Mouse (Mus musculus) hindbrain, embryonic 15.5 days (tissue): ENCODE measurements at regions not wholly inside any gene's neighbourhood (a gene's known extent, or its start where the extent isn't known, plus 50 kb on each side); places are given as distances from the start of the nearest gene placed in this dataset.

Experiments used
- ATAC-seq: fragments of 200-750 bp; cut with Nextera tagmentation; 2 replicates; pipeline ENCODE4 v1.8.0; 2017; ENCODE audit warnings: low read depth, moderate number of reproducible peaks, moderate TSS enrichment; ENCODE audit not compliant: low FRiP score
- H3K27ac ChIP-seq: fragments of 300-500 bp; sonication (generic); replicated peaks from 2 replicates; pipeline ENCODE4 v1.5.1; 2015; ENCODE audit warnings: mild to moderate bottlenecking, inconsistent platforms
- H3K27me3 ChIP-seq: fragments of 300-500 bp; sonication (generic); 2 replicates; pipeline ENCODE4 v1.6.1; 2015; ENCODE audit warnings: control low read depth, inconsistent platforms
- H3K36me3 ChIP-seq: fragments of 300-500 bp; sonication (generic); 2 replicates; pipeline ENCODE4 v1.6.1; 2015; ENCODE audit warnings: control low read depth, inconsistent platforms
- H3K4me1 ChIP-seq: fragments of 300-500 bp; sonication (generic); replicated peaks from 2 replicates; pipeline ENCODE4 v1.6.1; 2015; ENCODE audit warnings: control low read depth, inconsistent platforms
- H3K4me2 ChIP-seq: fragments of 300-500 bp; sonication (generic); 2 replicates; pipeline ENCODE4 v1.6.1; 2015; ENCODE audit warnings: moderate library complexity, mild to moderate bottlenecking, inconsistent platforms
- H3K4me3 ChIP-seq: fragments of 300-500 bp; sonication (generic); 2 replicates; pipeline ENCODE4 v1.5.1; 2015; ENCODE audit warnings: mild to moderate bottlenecking, inconsistent platforms
- H3K9ac ChIP-seq: fragments of 300-500 bp; sonication (generic); 2 replicates; pipeline ENCODE4 v1.6.1; 2015; ENCODE audit warnings: inconsistent platforms
- H3K9me3 ChIP-seq: fragments of 300-500 bp; sonication (generic); 2 replicates; pipeline ENCODE4 v1.6.1; 2016; ENCODE audit warnings: control low read depth, inconsistent platforms
- WGBS: fragments of 180-500 bp; shearing (Covaris S2); methylation state at CpG from one replicate; pipeline ENCODE4 v1.1.7; 2015; 5-methylcytosine and 5-hydroxymethylcytosine counted together

- Histone ChIP-seq H3K4me3 (no peak overlapping the region), H3K27me3 (no peaks in the 10 kb centered on the region), H3K4me2 (no peak overlapping the region), H3K36me3 (no peaks in the 10 kb centered on the region), H3K4me1 (peaks cover 23% of the 10 kb centered on the region), H3K9me3 (no peaks in the 10 kb centered on the region), H3K9ac (no peak overlapping the region), H3K27ac (no peak overlapping the region)
- 20% methylated on average over 8 of the region's 8 CpGs for WGBS
- ATAC-seq: no peak
Observed at GRCm38 (mm10) chr9:61563017-61563416, 190.9 kb downstream of the Tle3 start.

DNA sequence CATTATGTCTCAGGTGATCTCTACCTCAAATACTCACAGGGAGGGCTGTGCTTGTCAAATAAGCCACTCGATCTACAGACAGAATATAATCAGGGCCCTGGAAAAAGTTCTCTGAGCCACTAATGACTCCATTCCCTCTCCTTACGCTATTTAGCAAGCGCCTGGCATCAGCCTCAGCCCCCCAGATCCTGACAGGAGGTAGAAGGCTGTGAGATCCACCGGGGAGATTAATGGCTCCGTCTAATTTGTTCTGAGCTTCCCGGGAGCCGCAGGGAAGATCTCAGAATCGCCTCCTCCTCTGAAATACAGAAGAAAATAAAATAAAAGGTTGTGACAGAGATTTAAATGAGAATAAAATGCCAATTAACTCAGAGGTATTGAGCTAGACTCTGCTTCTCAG, 189.4 kb downstream of the Tle3 start:
- WGBS: 17% methylated on average over 8 of the region's 8 CpGs
- no peak for ATAC-seq
- 0 out of 2 replicates have a peak, but pooled peaks cover 2% of the 10 kb centered on the region for H3K27me3 ChIP-seq
- peaks cover 23% of the 10 kb centered on the region for H3K4me1 ChIP-seq
- H3K9ac ChIP-seq: no peak overlapping the region
- peak overlapping the region; percentile 29 for H3K27ac ChIP-seq
- H3K4me3 ChIP-seq: no peak overlapping the region
- no peaks in the 10 kb centered on the region for H3K36me3 ChIP-seq
- H3K4me2 ChIP-seq: no peak overlapping the region
- H3K9me3 ChIP-seq: no peaks in the 10 kb centered on the region

GRCm38 (mm10) chr9:61558621-61559020, 186.5 kb downstream of the Tle3 start:
- H3K36me3 ChIP-seq: no peaks in the 10 kb centered on the region
- 0 out of 2 replicates have a peak, but pooled peaks cover 7% of the 10 kb centered on the region for H3K27me3 ChIP-seq
- H3K9ac ChIP-seq: no peak overlapping the region
- H3K27ac ChIP-seq: no peak overlapping the region
- ATAC-seq: peak; percentile 81
- peaks cover 33% of the 10 kb centered on the region for H3K4me1 ChIP-seq
- WGBS: 60% methylated on average over 10 of the region's 10 CpGs
- no peaks in the 10 kb centered on the region for H3K9me3 ChIP-seq
- H3K4me2 ChIP-seq: no peak overlapping the region
- H3K4me3 ChIP-seq: no peak overlapping the region

- Histone ChIP-seq H3K4me1 (peaks cover 22% of the 10 kb centered on the region), H3K4me3 (no peak overlapping the region), H3K36me3 (no peaks in the 10 kb centered on the region), H3K27me3 (0 out of 2 replicates have a peak, but pooled peaks cover 7% of the 10 kb centered on the region), H3K9ac (no peak overlapping the region), H3K9me3 (no peaks in the 10 kb centered on the region), H3K4me2 (no peak overlapping the region), H3K27ac (no peak overlapping the region)
- no peak for ATAC-seq
- WGBS: 95% methylated on average over 7 of the region's 7 CpGs
Observed at GRCm38 (mm10) chr9:61557025-61557424, 184.9 kb downstream of the Tle3 start.

DNA sequence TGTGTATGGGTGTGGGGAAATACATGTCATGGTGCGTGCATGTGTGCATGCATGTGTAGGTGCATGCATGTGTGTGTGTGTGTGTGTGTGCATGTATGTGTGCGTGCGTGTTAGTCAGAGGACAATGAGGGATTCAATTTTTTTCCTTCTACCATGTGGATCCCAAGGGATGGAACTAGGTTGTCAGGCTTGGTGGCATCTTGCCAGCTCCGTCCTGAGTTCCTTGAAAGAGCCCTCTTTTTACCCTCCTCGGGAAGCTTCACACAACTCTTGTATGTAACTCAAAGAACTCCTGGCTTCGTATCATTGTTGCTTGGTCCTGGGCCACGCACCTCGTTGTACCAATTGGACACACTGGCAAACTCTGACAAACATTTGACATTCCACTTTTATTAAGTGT, 183.0 kb downstream of the Tle3 start:
- Histone ChIP-seq H3K27me3 (0 out of 2 replicates have a peak, but pooled peaks cover 13% of the 10 kb centered on the region), H3K27ac (no peak overlapping the region), H3K9ac (no peak overlapping the region), H3K4me2 (no peak overlapping the region), H3K36me3 (no peaks in the 10 kb centered on the region), H3K9me3 (no peaks in the 10 kb centered on the region), H3K4me3 (no peak overlapping the region), H3K4me1 (0 out of 2 replicates have a peak, but pooled peaks cover 15% of the 10 kb centered on the region)
- ATAC-seq: no peak
- WGBS: 71% methylated on average over 8 of the region's 8 CpGs

GRCm38 (mm10) chr9:61554611-61555010, 182.4 kb downstream of the Tle3 start:
- Histone ChIP-seq H3K27ac (no peak overlapping the region), H3K36me3 (no peaks in the 10 kb centered on the region), H3K4me2 (no peak overlapping the region), H3K9me3 (no peaks in the 10 kb centered on the region), H3K27me3 (0 out of 2 replicates have a peak, but pooled peaks cover 13% of the 10 kb centered on the region), H3K9ac (no peak overlapping the region), H3K4me3 (no peak overlapping the region), H3K4me1 (0 out of 2 replicates have a peak, but pooled peaks cover 17% of the 10 kb centered on the region)
- 82% methylated on average over 7 of the region's 7 CpGs for WGBS
- no peak for ATAC-seq

DNA sequence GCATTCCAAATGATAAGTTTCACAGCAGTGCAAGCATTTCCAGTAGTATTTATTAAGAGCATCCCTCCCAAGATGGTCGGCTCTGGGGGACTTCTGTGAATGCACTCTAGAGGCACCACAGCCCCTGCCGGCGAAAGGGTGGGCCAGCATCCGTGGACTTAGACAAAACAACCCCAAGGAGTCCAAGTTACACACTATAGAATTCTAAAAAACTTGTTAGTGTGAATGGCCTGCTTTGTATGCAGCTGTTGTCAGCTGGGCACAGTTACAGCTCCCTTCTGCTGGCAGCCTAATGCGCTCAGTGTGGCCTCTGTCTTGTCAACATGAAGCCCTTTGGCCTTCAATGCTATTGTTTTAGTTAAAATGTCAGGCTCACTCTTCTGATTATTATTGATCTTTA, 181.5 kb downstream of the Tle3 start:
- no peak for ATAC-seq
- WGBS: 45% methylated on average over 5 of the region's 5 CpGs
- Histone ChIP-seq H3K9me3 (no peaks in the 10 kb centered on the region), H3K36me3 (no peaks in the 10 kb centered on the region), H3K9ac (no peak overlapping the region), H3K4me1 (0 out of 2 replicates have a peak, but pooled peaks cover 20% of the 10 kb centered on the region), H3K4me3 (no peak overlapping the region), H3K27me3 (0 out of 2 replicates have a peak, but pooled peaks cover 13% of the 10 kb centered on the region), H3K4me2 (no peak overlapping the region), H3K27ac (no peak overlapping the region)

GRCm38 (mm10) chr9:61551361-61551760, 179.2 kb downstream of the Tle3 start:
- Histone ChIP-seq H3K27me3 (0 out of 2 replicates have a peak, but pooled peaks cover 10% of the 10 kb centered on the region), H3K9ac (no peak overlapping the region), H3K9me3 (no peaks in the 10 kb centered on the region), H3K36me3 (no peaks in the 10 kb centered on the region), H3K4me2 (no peak overlapping the region), H3K27ac (no peak overlapping the region), H3K4me1 (0 out of 2 replicates have a peak, but pooled peaks cover 20% of the 10 kb centered on the region), H3K4me3 (no peak overlapping the region)
- ATAC-seq: no peak
- whole genome bisulfite sequencing: 60% methylated on average over 9 of the region's 9 CpGs

GRCm38 (mm10) chr9:61550326-61550725, 178.2 kb downstream of the Tle3 start:
- H3K27me3 ChIP-seq: 0 out of 2 replicates have a peak, but pooled peaks cover 6% of the 10 kb centered on the region
- WGBS: 56% methylated on average over 3 of the region's 3 CpGs
- ATAC-seq: no peak
- H3K4me3 ChIP-seq: no peak overlapping the region
- H3K4me1 ChIP-seq: 0 out of 2 replicates have a peak, but pooled peaks cover 20% of the 10 kb centered on the region
- no peaks in the 10 kb centered on the region for H3K9me3 ChIP-seq
- no peak overlapping the region for H3K4me2 ChIP-seq
- no peak overlapping the region for H3K9ac ChIP-seq
- no peaks in the 10 kb centered on the region for H3K36me3 ChIP-seq
- no peak overlapping the region for H3K27ac ChIP-seq

DNA sequence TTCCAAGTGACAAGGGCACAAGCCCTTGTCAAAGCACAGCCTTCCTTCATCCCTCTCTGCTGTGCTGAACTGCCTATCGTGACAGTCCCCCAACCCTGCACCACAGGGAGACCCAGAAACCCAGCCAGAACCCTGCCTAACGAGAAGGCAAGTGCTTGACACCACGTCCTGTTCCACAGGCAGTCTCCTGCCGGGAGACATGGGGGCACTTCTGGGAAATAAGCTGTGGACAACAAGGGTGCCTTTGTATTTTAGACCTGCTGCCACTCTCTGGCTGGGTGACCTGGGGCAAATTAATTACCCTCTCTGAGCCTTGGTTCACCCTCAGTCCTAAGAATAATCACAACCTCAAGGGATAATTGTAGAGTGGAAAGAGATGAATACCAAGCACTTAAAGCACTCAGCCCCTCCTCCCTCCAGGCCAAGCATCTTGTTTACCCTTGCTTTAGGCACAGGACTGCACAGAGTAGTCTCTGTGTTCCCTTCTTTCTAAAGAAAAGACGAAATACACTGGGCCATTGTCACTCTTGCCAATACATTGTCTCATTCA, 177.6 kb downstream of the Tle3 start:
- Histone ChIP-seq H3K9ac (no peak overlapping the region), H3K27me3 (0 out of 2 replicates have a peak, but pooled peaks cover 6% of the 10 kb centered on the region), H3K36me3 (no peaks in the 10 kb centered on the region), H3K4me1 (0 out of 2 replicates have a peak, but pooled peaks cover 20% of the 10 kb centered on the region), H3K4me3 (no peak overlapping the region), H3K4me2 (no peak overlapping the region), H3K9me3 (no peaks in the 10 kb centered on the region), H3K27ac (no peak overlapping the region)
- ATAC-seq: peak; percentile 84
- WGBS: 18% methylated on average over 5 of the region's 5 CpGs

GRCm38 (mm10) chr9:61537316-61538189, 165.4 kb downstream of the Tle3 start:
- no peak for ATAC-seq
- Histone ChIP-seq H3K4me1 (peaks cover 10% of the 10 kb centered on the region), H3K9ac (no peak overlapping the region), H3K27ac (no peak overlapping the region), H3K4me3 (no peak overlapping the region), H3K4me2 (peak overlapping the region; percentile 33), H3K36me3 (no peaks in the 10 kb centered on the region), H3K9me3 (no peaks in the 10 kb centered on the region), H3K27me3 (no peaks in the 10 kb centered on the region; the same call in 1 of the 2 replicates)
- WGBS: 21% methylated on average over 16 of the region's 22 CpGs

DNA sequence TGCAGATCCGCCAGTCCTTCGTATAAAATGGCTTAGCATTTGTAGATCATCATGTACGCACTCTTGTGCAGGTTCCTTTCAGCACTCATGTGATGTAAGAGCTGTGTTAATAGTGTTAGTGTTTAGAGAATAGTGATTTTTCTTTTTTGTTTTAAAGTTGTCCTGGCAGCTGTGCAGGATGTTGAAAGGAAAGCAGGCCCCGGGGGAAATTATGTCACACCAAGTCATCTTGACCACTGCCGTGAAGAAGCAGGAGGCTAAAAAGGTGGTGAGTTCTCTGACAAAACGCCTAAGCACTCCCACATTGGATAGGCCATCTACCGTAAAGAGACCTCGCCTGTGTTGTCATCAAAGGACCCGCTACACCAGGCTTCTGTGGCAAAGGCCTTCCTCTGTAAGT, 161.1 kb downstream of the Tle3 start:
- Histone ChIP-seq H3K9ac (no peak overlapping the region), H3K4me2 (no peak overlapping the region), H3K27ac (no peak overlapping the region), H3K27me3 (no peaks in the 10 kb centered on the region; the same call in 1 of the 2 replicates), H3K9me3 (no peaks in the 10 kb centered on the region), H3K4me1 (peaks cover 34% of the 10 kb centered on the region), H3K4me3 (no peak overlapping the region), H3K36me3 (no peaks in the 10 kb centered on the region)
- 89% methylated on average over 9 of the region's 9 CpGs for WGBS
- ATAC-seq: no peak
